Mouse (Mus musculus): ENCODE measurements around the gene Cnpy4. TPM values are rescaled to one million over a fixed set of nuclear protein-coding genes. Genes with fewer than 3 reads are reported as not detected.
"Not testable (repeated sequence)": the region's sequence is repeated elsewhere in the genome, so short reads cannot be mapped to it uniquely, and the experiment has no call there.

The Cnpy4 gene
- total RNA-seq, 2 experiments from 2014 or later: 5.9 to 7.1 TPM

GRCm38 (mm10) chr5:138195463-138195862 is 8.2 kb downstream of the Cnpy4 start:
- intact Hi-C loops (cut with DNase I): no loop called here

GRCm38 (mm10) chr5:138199576-138199975 is 12.3 kb downstream of the Cnpy4 start:
- intact Hi-C loops (cut with DNase I): no loop called here
- no peak for DNase-seq (ENCODE audit: low spot score)

More at GRCm38 (mm10) chr5:138195463-138195862, 8.2 kb downstream of the Cnpy4 start:
- no peak for DNase-seq (ENCODE audit: low spot score)

GRCm38 (mm10) chr5:138202086-138202485 is 14.8 kb downstream of the Cnpy4 start:
- DNase-seq (ENCODE audit: low spot score): no peak
- intact Hi-C loops (cut with DNase I): no loop called here

- no peak for DNase-seq (ENCODE audit: low spot score)
- intact Hi-C loops (cut with DNase I): no loop called here
Observed at GRCm38 (mm10) chr5:138207253-138207652, 20.0 kb downstream of the Cnpy4 start.

- no peak for DNase-seq (ENCODE audit: low spot score)
- intact Hi-C loops (cut with DNase I): no loop called here
Observed at GRCm38 (mm10) chr5:138207873-138208272, 20.6 kb downstream of the Cnpy4 start.

GRCm38 (mm10) chr5:138216632-138217031 is 29.3 kb downstream of the Cnpy4 start:
- intact Hi-C loops (cut with DNase I): loop anchor here (10.0 kb wide), 1 partner anchor 238 kb away; no protein-coding TSS in a partner anchor
- not testable (repeated sequence) for DNase-seq (ENCODE audit: low spot score)

GRCm38 (mm10) chr5:138219864-138220263 is 32.6 kb downstream of the Cnpy4 start:
- no peak for DNase-seq (ENCODE audit: low spot score)
- intact Hi-C loops (cut with DNase I): loop anchor here (10.0 kb wide), 1 partner anchor 235 kb away; no protein-coding TSS in a partner anchor

GRCm38 (mm10) chr5:138222111-138222510 is 34.8 kb downstream of the Cnpy4 start:
- intact Hi-C loops (cut with DNase I): no loop called here
- peak; percentile 20 for DNase-seq (ENCODE audit: low spot score)

- no peak for DNase-seq (ENCODE audit: low spot score)
- intact Hi-C loops (cut with DNase I): no loop called here
Observed at GRCm38 (mm10) chr5:138223287-138223686, 36.0 kb downstream of the Cnpy4 start.

GRCm38 (mm10) chr5:138225700-138226099 is 38.4 kb downstream of the Cnpy4 start, which contains the start of gene Nxpe5:
Gene Nxpe5 (plus strand): TSS chr5:138225898.
- DNase-seq (ENCODE audit: low spot score): no peak
- intact Hi-C loops (cut with DNase I): no loop called here

- no peak for DNase-seq (ENCODE audit: low spot score)
- intact Hi-C loops (cut with DNase I): no loop called here
Observed at GRCm38 (mm10) chr5:138226491-138226890, 39.2 kb downstream of the Cnpy4 start.

- no peak for DNase-seq (ENCODE audit: low spot score)
- intact Hi-C loops (cut with DNase I): no loop called here
Observed at GRCm38 (mm10) chr5:138227367-138227766, 40.1 kb downstream of the Cnpy4 start.

- no peak for DNase-seq (ENCODE audit: low spot score)
- intact Hi-C loops (cut with DNase I): no loop called here
Observed at GRCm38 (mm10) chr5:138228026-138228425, 40.7 kb downstream of the Cnpy4 start.

- DNase-seq (ENCODE audit: low spot score): no peak
- intact Hi-C loops (cut with DNase I): no loop called here
Observed at GRCm38 (mm10) chr5:138229511-138229910, 42.2 kb downstream of the Cnpy4 start.

- DNase-seq (ENCODE audit: low spot score): no peak
- intact Hi-C loops (cut with DNase I): no loop called here
Observed at GRCm38 (mm10) chr5:138233778-138234177, 46.5 kb downstream of the Cnpy4 start.

GRCm38 (mm10) chr5:138234224-138234623 is 46.9 kb downstream of the Cnpy4 start:
- no peak for DNase-seq (ENCODE audit: low spot score)
- intact Hi-C loops (cut with DNase I): no loop called here

- DNase-seq (ENCODE audit: low spot score): no peak
- intact Hi-C loops (cut with DNase I): no loop called here
Observed at GRCm38 (mm10) chr5:138241511-138241910, 54.2 kb downstream of the Cnpy4 start.

Small RNA genes lying within 50 kb of the gene (microRNA-seq; reads per million reads assigned to microRNA genes)
- 1,796 reads per million, percentile 83 among the genes with 10 or more reads in this experiment for gene Mir106b
- 737 reads per million, percentile 77 among the genes with 10 or more reads in this experiment for gene Mir25
- gene Mir93: 8,923 reads per million, percentile 95 among the genes with 10 or more reads in this experiment

Other genes with a start within 250 kb of the Cnpy4 start
- gene Gjc3, start 224.4 kb upstream of the Cnpy4 start, total RNA-seq (2021): under 1 TPM; 0.26 to 0.42 TPM
- not detected for gene Azgp1, start 206.0 kb upstream of the Cnpy4 start, total RNA-seq (2021)
- not detected for gene Smok3a, start 166.2 kb upstream of the Cnpy4 start, total RNA-seq (2021)
- gene Smok3b, start 166.1 kb upstream of the Cnpy4 start, total RNA-seq (2021): not detected
- gene Smok3c, start 134.3 kb upstream of the Cnpy4 start, total RNA-seq (2021): not detected
- 10 to 100 TPM; 14.3 to 16.2 TPM for gene Zkscan1, start 102.4 kb upstream of the Cnpy4 start, total RNA-seq (2021)
- gene Zscan21, start 70.6 kb upstream of the Cnpy4 start, total RNA-seq (2021): 10 to 100 TPM; 10.5 to 13.2 TPM
- 10 to 100 TPM in 1 of 2 experiments, 1 to 10 TPM in 1; 9.6 to 11.0 TPM for gene Zfp113, start 31.7 kb upstream of the Cnpy4 start, total RNA-seq (2021)
- 100 to 1,000 TPM; 124 to 126 TPM for gene Cops6, start 26.4 kb upstream of the Cnpy4 start, total RNA-seq (2021)
- 1 to 10 TPM; 8.9 to 9.3 TPM for gene Ap4m1, start 15.5 kb upstream of the Cnpy4 start, total RNA-seq (2021)
- gene Mcm7, start 15.1 kb upstream of the Cnpy4 start, total RNA-seq (2021): 10 to 100 TPM; 11.2 to 11.9 TPM
- 10 to 100 TPM; 29.9 to 32.9 TPM for gene Taf6, start within 50 bp of the Cnpy4 start, total RNA-seq (2021)
- gene Mblac1, start 6.8 kb downstream of the Cnpy4 start, total RNA-seq (2021): 1 to 10 TPM; 2.6 to 2.8 TPM
- gene Nxpe5, start 38.4 kb downstream of the Cnpy4 start, total RNA-seq (2021): 1 to 10 TPM in 1 of 2 experiments, under 1 TPM in 1; 0.96 to 1.2 TPM
- gene Lamtor4, start 68.0 kb downstream of the Cnpy4 start, total RNA-seq (2021): 10 to 100 TPM; 55.3 to 61.0 TPM
- 1 to 10 TPM; 3.1 to 3.8 TPM for gene BC037034, start 76.5 kb downstream of the Cnpy4 start, total RNA-seq (2021)
- under 1 TPM; 0.14 to 0.26 TPM for gene Gal3st4, start 85.4 kb downstream of the Cnpy4 start, total RNA-seq (2021)
- gene Gm43720, start 92.5 kb downstream of the Cnpy4 start, total RNA-seq (2021): not detected
- gene Gpc2, start 92.5 kb downstream of the Cnpy4 start, total RNA-seq (2021): under 1 TPM; 0.08 to 0.18 TPM
- not detected for gene Stag3, start 92.8 kb downstream of the Cnpy4 start, total RNA-seq (2021)
- not detected for gene Pvrig, start 154.5 kb downstream of the Cnpy4 start, total RNA-seq (2021)